Mouse (Mus musculus): Measurements from ENCODE around the gene Sec14l1.

- no peak for TF ChIP-seq GATA1 (IDR thresholded peaks at IDR 0.05; ENCODE audit: borderline replicate concordance, low read length)
- TF ChIP-seq FLI1 (IDR thresholded peaks at IDR 0.05; ENCODE audit: low read length): no peak
These were observed 23.6 kb upstream of the Sec14l1 start for GRCm38 (mm10) chr11:117091406-117091805.
